Mouse (Mus musculus): ENCODE measurements at regions not wholly inside any gene's neighbourhood (a gene's known extent, or its start where the extent isn't known, plus 50 kb on each side); places are given as distances from the start of the nearest gene placed in this dataset.

- TF ChIP-seq CTCF (IDR thresholded peaks at IDR 0.05; ENCODE audit: low read depth, low read length) (no peak), EP300 (IDR thresholded peaks at IDR 0.05; ENCODE audit: insufficient read depth, low read depth, low read length) (no peak), POLR2A (IDR thresholded peaks at IDR 0.05; ENCODE audit: insufficient read depth, low read length) (no peak)
- H3K36me3 ChIP-seq (ENCODE audit: control insufficient read depth, insufficient read depth, low read length, poor library complexity, severe bottlenecking): no peaks in the 10 kb centered on the region
- no peaks in the 10 kb centered on the region; the same call in 1 of the 2 replicates for H3K9me3 ChIP-seq (replicated peaks; ENCODE audit: control insufficient read depth, insufficient read depth, low read length, poor library complexity, severe bottlenecking)
- H3K4me3 ChIP-seq (ENCODE audit: low read depth, low read length): no peak overlapping the region
- no peaks in the 10 kb centered on the region for H3K4me1 ChIP-seq (ENCODE audit: control insufficient read depth, insufficient read depth, low read length)
- H3K27me3 ChIP-seq (ENCODE audit: control insufficient read depth, insufficient read depth, low read length, poor library complexity, severe bottlenecking): no peaks in the 10 kb centered on the region
- H3K9ac ChIP-seq (ENCODE audit: low read depth, poor library complexity, severe bottlenecking): no peak overlapping the region
- no peak overlapping the region for H3K27ac ChIP-seq (ENCODE audit: insufficient read depth, low read length)
Measured at GRCm38 (mm10) chr13:47942368-47942787, 318.6 kb upstream of the Id4 start.

GRCm38 (mm10) chr13:47943645-47944044, 317.4 kb upstream of the Id4 start:
- H3K27me3 ChIP-seq (ENCODE audit: control insufficient read depth, insufficient read depth, low read length, poor library complexity, severe bottlenecking): no peaks in the 10 kb centered on the region
- H3K27ac ChIP-seq (ENCODE audit: insufficient read depth, low read length): no peak overlapping the region
- peaks cover 3% of the 10 kb centered on the region for H3K9me3 ChIP-seq (replicated peaks; ENCODE audit: control insufficient read depth, insufficient read depth, low read length, poor library complexity, severe bottlenecking)
- H3K4me1 ChIP-seq (ENCODE audit: control insufficient read depth, insufficient read depth, low read length): no peaks in the 10 kb centered on the region
- no peaks in the 10 kb centered on the region for H3K36me3 ChIP-seq (ENCODE audit: control insufficient read depth, insufficient read depth, low read length, poor library complexity, severe bottlenecking)
- TF ChIP-seq EP300 (IDR thresholded peaks at IDR 0.05; ENCODE audit: insufficient read depth, low read depth, low read length) (no peak), CTCF (IDR thresholded peaks at IDR 0.05; ENCODE audit: low read depth, low read length) (no peak), POLR2A (IDR thresholded peaks at IDR 0.05; ENCODE audit: insufficient read depth, low read length) (no peak)
- no peak overlapping the region for H3K9ac ChIP-seq (ENCODE audit: low read depth, poor library complexity, severe bottlenecking)
- no peak overlapping the region for H3K4me3 ChIP-seq (ENCODE audit: low read depth, low read length)

GRCm38 (mm10) chr13:47948098-47948865, 312.7 kb upstream of the Id4 start:
- Histone ChIP-seq H3K9me3 (replicated peaks; ENCODE audit: control insufficient read depth, insufficient read depth, low read length, poor library complexity, severe bottlenecking) (peaks cover 3% of the 10 kb centered on the region), H3K9ac (ENCODE audit: low read depth, poor library complexity, severe bottlenecking) (no peak overlapping the region), H3K27ac (ENCODE audit: insufficient read depth, low read length) (no peak overlapping the region), H3K36me3 (ENCODE audit: control insufficient read depth, insufficient read depth, low read length, poor library complexity, severe bottlenecking) (no peaks in the 10 kb centered on the region), H3K27me3 (ENCODE audit: control insufficient read depth, insufficient read depth, low read length, poor library complexity, severe bottlenecking) (no peaks in the 10 kb centered on the region), H3K4me1 (ENCODE audit: control insufficient read depth, insufficient read depth, low read length) (no peaks in the 10 kb centered on the region), H3K4me3 (ENCODE audit: low read depth, low read length) (no peak overlapping the region)
- TF ChIP-seq EP300 (IDR thresholded peaks at IDR 0.05; ENCODE audit: insufficient read depth, low read depth, low read length) (no peak), POLR2A (IDR thresholded peaks at IDR 0.05; ENCODE audit: insufficient read depth, low read length) (no peak), CTCF (IDR thresholded peaks at IDR 0.05; ENCODE audit: low read depth, low read length) (no peak)

GRCm38 (mm10) chr13:47950456-47950855, 310.6 kb upstream of the Id4 start:
- no peak for TF ChIP-seq POLR2A (IDR thresholded peaks at IDR 0.05; ENCODE audit: insufficient read depth, low read length)
- no peak for TF ChIP-seq EP300 (IDR thresholded peaks at IDR 0.05; ENCODE audit: insufficient read depth, low read depth, low read length)
- no peak for TF ChIP-seq CTCF (IDR thresholded peaks at IDR 0.05; ENCODE audit: low read depth, low read length)

GRCm38 (mm10) chr13:47951043-47951442, 310.0 kb upstream of the Id4 start:
- Histone ChIP-seq H3K36me3 (ENCODE audit: control insufficient read depth, insufficient read depth, low read length, poor library complexity, severe bottlenecking) (no peaks in the 10 kb centered on the region), H3K9me3 (replicated peaks; ENCODE audit: control insufficient read depth, insufficient read depth, low read length, poor library complexity, severe bottlenecking) (peaks cover 3% of the 10 kb centered on the region; the same call in 1 of the 2 replicates), H3K4me3 (ENCODE audit: low read depth, low read length) (no peak overlapping the region), H3K27ac (ENCODE audit: insufficient read depth, low read length) (no peak overlapping the region), H3K27me3 (ENCODE audit: control insufficient read depth, insufficient read depth, low read length, poor library complexity, severe bottlenecking) (no peaks in the 10 kb centered on the region), H3K4me1 (ENCODE audit: control insufficient read depth, insufficient read depth, low read length) (no peaks in the 10 kb centered on the region), H3K9ac (ENCODE audit: low read depth, poor library complexity, severe bottlenecking) (no peak overlapping the region)
- no peak for TF ChIP-seq EP300 (IDR thresholded peaks at IDR 0.05; ENCODE audit: insufficient read depth, low read depth, low read length)
- no peak for TF ChIP-seq POLR2A (IDR thresholded peaks at IDR 0.05; ENCODE audit: insufficient read depth, low read length)
- no peak for TF ChIP-seq CTCF (IDR thresholded peaks at IDR 0.05; ENCODE audit: low read depth, low read length)

More at GRCm38 (mm10) chr13:47950456-47950855, 310.6 kb upstream of the Id4 start:
- H3K4me3 ChIP-seq (ENCODE audit: low read depth, low read length): no peak overlapping the region
- H3K27me3 ChIP-seq (ENCODE audit: control insufficient read depth, insufficient read depth, low read length, poor library complexity, severe bottlenecking): no peaks in the 10 kb centered on the region
- no peak overlapping the region for H3K27ac ChIP-seq (ENCODE audit: insufficient read depth, low read length)
- no peaks in the 10 kb centered on the region for H3K4me1 ChIP-seq (ENCODE audit: control insufficient read depth, insufficient read depth, low read length)
- no peak overlapping the region for H3K9ac ChIP-seq (ENCODE audit: low read depth, poor library complexity, severe bottlenecking)
- no peaks in the 10 kb centered on the region for H3K36me3 ChIP-seq (ENCODE audit: control insufficient read depth, insufficient read depth, low read length, poor library complexity, severe bottlenecking)
- peaks cover 3% of the 10 kb centered on the region; the same call in 1 of the 2 replicates for H3K9me3 ChIP-seq (replicated peaks; ENCODE audit: control insufficient read depth, insufficient read depth, low read length, poor library complexity, severe bottlenecking)

- Histone ChIP-seq H3K27me3 (ENCODE audit: control insufficient read depth, insufficient read depth, low read length, poor library complexity, severe bottlenecking) (no peaks in the 10 kb centered on the region), H3K4me1 (ENCODE audit: control insufficient read depth, insufficient read depth, low read length) (no peaks in the 10 kb centered on the region), H3K9me3 (replicated peaks; ENCODE audit: control insufficient read depth, insufficient read depth, low read length, poor library complexity, severe bottlenecking) (peaks cover under 1% of the 10 kb centered on the region; the same call in 1 of the 2 replicates), H3K9ac (ENCODE audit: low read depth, poor library complexity, severe bottlenecking) (no peak overlapping the region), H3K4me3 (ENCODE audit: low read depth, low read length) (no peak overlapping the region), H3K27ac (ENCODE audit: insufficient read depth, low read length) (no peak overlapping the region), H3K36me3 (ENCODE audit: control insufficient read depth, insufficient read depth, low read length, poor library complexity, severe bottlenecking) (no peaks in the 10 kb centered on the region)
- TF ChIP-seq EP300 (IDR thresholded peaks at IDR 0.05; ENCODE audit: insufficient read depth, low read depth, low read length) (no peak), CTCF (IDR thresholded peaks at IDR 0.05; ENCODE audit: low read depth, low read length) (no peak), POLR2A (IDR thresholded peaks at IDR 0.05; ENCODE audit: insufficient read depth, low read length) (no peak)
Measured at GRCm38 (mm10) chr13:47952946-47953345, 308.1 kb upstream of the Id4 start.
